Mouse (Mus musculus) C2C12 (cell line): ENCODE data around the gene Onecut1. TPM values are rescaled to one million over a fixed set of nuclear protein-coding genes. Genes with fewer than 3 reads are reported as not detected.

ENCODE experiments used
- H3K27me3 ChIP-seq: one replicate; pipeline ENCODE4 v1.6.1; 2011; ENCODE audit not compliant: control insufficient read depth, insufficient read depth, insufficient read length
- H3K36me3 ChIP-seq: one replicate; pipeline ENCODE4 v1.6.1; 2011; ENCODE audit not compliant: control insufficient read depth, insufficient read depth
- H3K4me3 ChIP-seq: one replicate; pipeline ENCODE4 v1.5.1; 2011; ENCODE audit warnings: mild to moderate bottlenecking, control low read depth; ENCODE audit not compliant: poor library complexity, insufficient read depth, severe bottlenecking
- H3K79me2 ChIP-seq: one replicate; pipeline ENCODE4 v1.6.1; 2011; ENCODE audit not compliant: control insufficient read depth, insufficient read depth
- H3K79me3 ChIP-seq: one replicate; pipeline ENCODE4 v1.6.1; 2011; ENCODE audit warnings: low read depth, control low read depth
- H3ac ChIP-seq: one replicate; pipeline ENCODE3; 2011; ENCODE audit warnings: low read depth; ENCODE audit not compliant: control insufficient read depth, insufficient read length
- CEBPB ChIP-seq: IDR thresholded peaks from one replicate; pipeline ENCODE4 v1.6.1; 2011; ENCODE audit warnings: low read depth, mild to moderate bottlenecking, control low read depth, moderate library complexity
- CTCF ChIP-seq: IDR thresholded peaks from one replicate; pipeline ENCODE4 v1.5.1; 2011; ENCODE audit not compliant: control insufficient read depth, insufficient read depth, insufficient read length
- FOSL1 ChIP-seq: IDR thresholded peaks from one replicate; pipeline ENCODE4 v1.8.0; 2011; ENCODE audit warnings: mild to moderate bottlenecking, low read length; ENCODE audit not compliant: poor library complexity, insufficient read depth, severe bottlenecking
- MAX ChIP-seq: IDR thresholded peaks from one replicate; pipeline ENCODE4 v1.6.1; 2011; ENCODE audit warnings: mild to moderate bottlenecking, control low read depth
- MYOD1 ChIP-seq: IDR thresholded peaks from one replicate; pipeline ENCODE4 v1.6.1; 2011; ENCODE audit warnings: low read depth; ENCODE audit not compliant: control insufficient read depth, insufficient read length
- MYOG ChIP-seq: IDR thresholded peaks from one replicate; pipeline ENCODE4 v1.6.1; 2011; ENCODE audit not compliant: control insufficient read depth, insufficient read length; ENCODE audit errors: extremely low read depth
- USF1 ChIP-seq: IDR thresholded peaks from one replicate; pipeline ENCODE4 v1.6.1; 2011; ENCODE audit warnings: low read depth, mild to moderate bottlenecking, control low read depth, moderate library complexity
- long read RNA-seq, 2 experiments: library from polyadenylated mRNA; unstranded; transcript quantifications; one replicate each; pipeline ENCODE4 v2.0.0; 2019 to 2020
- polyA plus RNA-seq: library from polyadenylated mRNA; unstranded; fragments of >200 nt; fragmentation: generic; extraction: Trizol; gene quantifications from one replicate; pipeline ENCODE4 v1.2.1, GENCODE M21; 2012; ENCODE audit warnings: missing spikeins

Onecut1 gene
- polyA plus RNA-seq, result 0.01 TPM
- long read RNA-seq, experiment 1, result 0 reads
- long read RNA-seq, experiment 2, result 0 reads

DNA sequence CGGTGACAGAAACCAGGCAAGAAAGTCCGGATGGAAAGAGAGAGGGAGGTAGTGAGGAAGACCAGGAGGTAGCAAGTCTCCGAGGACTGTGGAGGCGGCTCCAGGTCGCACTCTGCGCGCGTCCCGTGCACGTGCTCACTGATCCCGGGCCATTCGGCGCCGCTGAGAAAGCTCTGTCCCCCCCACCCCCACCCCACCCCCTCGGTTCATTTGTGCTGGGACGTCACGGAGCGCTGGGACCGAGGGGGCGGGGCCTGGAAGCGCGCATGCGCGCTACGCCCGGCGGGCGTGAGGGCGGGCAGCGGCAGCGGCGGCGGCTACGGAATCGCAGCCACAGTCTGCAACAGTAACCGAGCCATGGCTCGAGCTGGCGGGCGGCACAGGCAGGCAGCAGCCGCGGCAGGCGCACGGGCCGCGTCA is at the start of gene Onecut1:
Onecut1 (plus strand) TSS at position 361 of the 420 bp plus-strand sequence.
- peaks cover 67% of the 10 kb centered on the region for H3K27me3 ChIP-seq
- H3ac ChIP-seq, result no peak within 1 kb of the TSS
- TF ChIP-seq MYOG (no peak), CTCF (no peak), FOSL1 (no peak), MYOD1 (no peak), CEBPB (no peak), USF1 (no peak), MAX (no peak)
- H3K36me3 ChIP-seq, result no peaks in the 10 kb centered on the region
- no peak within 1 kb of the TSS for H3K4me3 ChIP-seq
- H3K79me2 ChIP-seq, result no peaks in the 10 kb centered on the region
- no peaks in the 10 kb centered on the region for H3K79me3 ChIP-seq

DNA sequence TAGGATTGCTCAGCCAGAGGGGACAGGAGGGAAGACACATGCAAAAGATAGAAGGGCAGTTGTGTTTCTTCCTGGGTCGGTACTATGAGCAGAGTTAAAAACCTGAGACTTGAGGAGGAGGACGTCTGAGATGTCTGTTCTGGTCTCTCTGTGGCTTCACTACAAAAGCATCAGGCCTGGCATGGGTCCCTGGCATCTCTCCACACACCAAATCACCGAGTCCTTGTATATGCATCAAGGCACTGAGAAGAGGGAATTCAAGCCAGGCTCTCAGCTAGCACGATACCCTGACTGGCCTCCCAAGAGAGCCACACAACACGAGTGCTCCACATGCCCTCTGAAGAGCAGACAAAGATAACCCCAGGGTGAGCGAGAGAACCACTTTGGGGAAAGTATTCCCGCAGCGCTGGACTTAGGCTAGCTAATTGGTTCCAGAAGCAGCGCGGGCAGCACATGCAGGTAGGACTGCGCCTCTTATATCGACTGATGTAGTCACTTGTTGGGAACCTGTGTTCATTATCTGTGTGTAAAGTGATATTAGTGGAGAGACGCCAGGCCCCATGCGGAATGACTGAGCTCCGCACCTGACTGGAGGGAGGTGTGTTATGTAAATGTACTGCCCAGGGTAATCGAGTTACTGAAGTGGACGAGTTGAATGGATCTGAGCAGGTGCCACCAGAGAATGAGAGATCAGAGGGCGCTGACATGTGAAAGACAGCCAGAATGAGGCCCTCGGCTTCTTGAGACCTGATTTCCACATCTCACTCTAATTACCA is 41.8 kb upstream of the Onecut1 start:
- H3K36me3 ChIP-seq, result no peaks in the 10 kb centered on the region
- no peaks in the 10 kb centered on the region for H3K79me3 ChIP-seq
- TF ChIP-seq MYOD1, result no peak
- no peak for TF ChIP-seq CTCF
- no peak for TF ChIP-seq MAX
- TF ChIP-seq CEBPB, result no peak
- no peak for TF ChIP-seq USF1
- TF ChIP-seq MYOG, result no peak
- no peak for TF ChIP-seq FOSL1
- H3K27me3 ChIP-seq, result no peaks in the 10 kb centered on the region
- no peaks in the 10 kb centered on the region for H3K79me2 ChIP-seq
- no peak overlapping the region for H3ac ChIP-seq
- no peak overlapping the region for H3K4me3 ChIP-seq

DNA sequence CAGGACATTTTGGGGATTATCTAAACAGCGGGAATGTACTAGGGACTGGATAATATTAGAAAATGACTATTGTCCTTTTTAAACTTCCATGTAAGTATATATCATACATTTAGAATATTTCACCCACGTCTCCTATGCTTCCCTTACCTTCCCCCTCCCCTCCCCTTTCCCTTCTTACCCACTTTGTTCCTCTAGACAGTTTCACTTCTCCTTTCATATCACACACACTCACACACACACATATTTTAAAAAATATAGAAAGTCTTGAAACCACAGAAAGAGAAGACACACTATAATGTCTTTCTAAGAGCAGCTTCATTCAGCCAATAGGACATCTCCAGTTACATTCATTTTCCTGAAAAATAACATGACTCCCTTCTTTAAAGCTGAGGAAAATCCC is 36.6 kb upstream of the Onecut1 start:
- Histone ChIP-seq H3K27me3 (no peaks in the 10 kb centered on the region), H3K79me3 (no peaks in the 10 kb centered on the region), H3K36me3 (no peaks in the 10 kb centered on the region), H3K79me2 (no peaks in the 10 kb centered on the region), H3ac (no peak overlapping the region), H3K4me3 (no peak overlapping the region)
- TF ChIP-seq CTCF (no peak), USF1 (no peak), MAX (no peak), MYOG (no peak), CEBPB (no peak), FOSL1 (no peak), MYOD1 (no peak)

DNA sequence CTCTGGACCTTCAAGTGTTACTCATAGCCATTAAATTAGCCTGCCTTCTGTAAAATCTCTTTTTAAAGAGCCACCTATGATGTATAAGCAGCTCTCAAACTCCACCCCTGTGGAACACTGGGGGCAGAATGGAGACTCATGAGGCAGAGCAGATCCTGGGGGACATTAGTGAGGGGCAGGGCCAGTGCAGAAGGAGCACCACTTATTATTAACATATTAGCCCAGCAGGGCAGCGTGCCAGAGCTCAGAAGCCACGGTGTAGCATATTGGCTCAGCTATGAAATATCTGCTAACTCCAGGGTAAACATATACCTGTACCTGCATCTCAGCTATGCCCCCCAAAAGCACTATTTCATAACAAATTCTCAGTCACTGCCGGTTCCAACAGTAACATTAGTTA is 32.5 kb upstream of the Onecut1 start:
- Histone ChIP-seq H3ac (no peak overlapping the region), H3K4me3 (no peak overlapping the region), H3K79me3 (no peaks in the 10 kb centered on the region), H3K36me3 (no peaks in the 10 kb centered on the region), H3K27me3 (no peaks in the 10 kb centered on the region), H3K79me2 (no peaks in the 10 kb centered on the region)
- no peak for TF ChIP-seq CTCF
- TF ChIP-seq USF1, result no peak
- no peak for TF ChIP-seq MAX
- TF ChIP-seq MYOG, result no peak
- TF ChIP-seq MYOD1, result no peak
- TF ChIP-seq FOSL1, result no peak
- TF ChIP-seq CEBPB, result no peak

DNA sequence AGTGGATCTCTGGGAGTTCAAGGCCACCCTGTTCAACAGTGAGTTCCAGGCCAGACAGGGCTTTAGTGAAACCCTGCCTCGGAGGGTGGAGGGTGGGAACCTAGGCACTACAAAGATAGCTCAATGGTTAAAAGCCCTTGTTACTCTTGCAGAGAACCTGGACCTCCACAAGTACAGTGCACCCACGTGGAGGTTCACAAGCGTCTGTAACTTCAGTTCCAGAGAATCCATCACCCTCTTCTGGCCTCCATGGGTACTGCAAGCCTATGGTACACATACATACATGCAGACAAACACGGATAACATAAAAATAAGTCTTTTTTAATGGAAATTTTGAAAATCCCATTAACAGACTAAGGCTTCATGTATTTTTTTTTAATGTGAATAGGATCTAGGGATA is 18.8 kb upstream of the Onecut1 start:
- H3K79me2 ChIP-seq, result no peaks in the 10 kb centered on the region
- H3ac ChIP-seq, result no peak overlapping the region
- TF ChIP-seq MYOD1 (no peak), MAX (no peak), CTCF (no peak), FOSL1 (no peak), MYOG (no peak), USF1 (no peak), CEBPB (no peak)
- no peaks in the 10 kb centered on the region for H3K79me3 ChIP-seq
- H3K36me3 ChIP-seq, result no peaks in the 10 kb centered on the region
- peaks cover 12% of the 10 kb centered on the region for H3K27me3 ChIP-seq
- H3K4me3 ChIP-seq, result no peak overlapping the region
